Mouse (Mus musculus) olfactory bulb, adult 2 months (tissue): ENCODE measurements at regions not wholly inside any gene's neighbourhood (a gene's known extent, or its start where the extent isn't known, plus 50 kb on each side); places are given as distances from the start of the nearest gene placed in this dataset.

Experiments
- CTCF ChIP-seq: fragments of 200-500 bp; IDR thresholded peaks from 2 replicates; pipeline ENCODE4 v1.5.1; 2012; ENCODE audit warnings: low read depth, mild to moderate bottlenecking, low read length, moderate library complexity; ENCODE audit not compliant: insufficient read depth
- POLR2A ChIP-seq: fragments of 200-500 bp; IDR thresholded peaks from 2 replicates; pipeline ENCODE4 v1.6.1; 2012; ENCODE audit warnings: mild to moderate bottlenecking, low read depth, low read length, moderate library complexity; ENCODE audit not compliant: insufficient read depth

GRCm38 (mm10) chr9:116366713-116367112 is 191.6 kb upstream of the Tgfbr2 start:
- no peak for TF ChIP-seq POLR2A
- no peak for TF ChIP-seq CTCF
